In genomic region chr4:138153980-138154379, GRCm38 (mm10) we compare ENCODE assay signal across 8 mouse cellular contexts.
DNase-seq lines count a peak whose midpoint lies in the region.

No protein-coding gene starts in this region.

- DNase-seq in heart, postnatal 14 days = peak; percentile 43 to 58
- DNase-seq in heart, adult 8-10 months (ENCODE audit: low spot score) = no peak
- DNase-seq in A20 (ENCODE audit: low read depth, low spot score) (peak; percentile 62), R1 (ENCODE audit: low read depth, low spot score) (peak; percentile 69)
- DNase-seq in embryo, embryonic 10.5 days (ENCODE audit: low spot score) = peak; percentile 65
- DNase-seq in lung, postnatal 14 days = peak; percentile 60
- no peak for DNase-seq in layer of hippocampus, adult 9-11 months
- DNase-seq in frontal cortex, adult 2 months (ENCODE audit: extremely low spot score in 1 of 2, low spot score in 1 of 2) = no peak

- intact Hi-C loops in heart, postnatal 14 days (cut with DNase I) = no loop called here

Comparison
In these comparisons a context has a peak if more than half of its experiments do, and no peak if none do; other contexts are left out.
1. DNase-seq: peak in heart, postnatal 14 days (2 of 2), A20 (single experiment), R1 (single experiment), embryo, embryonic 10.5 days (single experiment) and lung, postnatal 14 days (single experiment); none in heart, adult 8-10 months (single experiment), layer of hippocampus, adult 9-11 months (single experiment) and frontal cortex, adult 2 months (0 of 2).